Mouse (Mus musculus) left cerebral cortex, adult 9 months (tissue): ENCODE data around the gene Pex26.
A peak's percentile ranks its signal among the peaks of the same experiment; 100 is the strongest.

Source experiments
- DNase-seq, 2 experiments: peaks; one replicate each; pipeline ENCODE4 v3.0.0; 2022; ENCODE audit warnings: low spot score in 2 of 2

Gene Pex26

DNA sequence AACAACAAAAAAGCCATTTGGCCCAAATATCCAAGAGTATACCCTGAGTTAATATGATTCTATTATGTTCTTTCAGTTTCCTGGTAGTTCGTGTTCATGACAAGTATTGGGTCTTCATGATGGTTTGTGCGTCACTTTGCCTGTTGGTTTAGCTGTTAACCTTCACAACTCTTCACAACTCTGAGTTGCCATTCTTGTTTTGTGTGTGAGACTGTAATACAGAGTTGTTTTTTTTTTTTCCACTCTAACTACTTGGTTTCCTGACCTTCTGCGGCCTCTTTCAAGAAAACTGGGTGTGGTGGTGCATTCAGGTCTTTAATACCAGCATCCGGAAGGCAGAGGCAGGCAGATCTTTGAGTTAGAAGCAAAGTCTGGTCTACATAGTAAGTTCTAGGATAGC, 54.7 kb downstream of the Pex26 start:
- DNase-seq, result no peak

DNA sequence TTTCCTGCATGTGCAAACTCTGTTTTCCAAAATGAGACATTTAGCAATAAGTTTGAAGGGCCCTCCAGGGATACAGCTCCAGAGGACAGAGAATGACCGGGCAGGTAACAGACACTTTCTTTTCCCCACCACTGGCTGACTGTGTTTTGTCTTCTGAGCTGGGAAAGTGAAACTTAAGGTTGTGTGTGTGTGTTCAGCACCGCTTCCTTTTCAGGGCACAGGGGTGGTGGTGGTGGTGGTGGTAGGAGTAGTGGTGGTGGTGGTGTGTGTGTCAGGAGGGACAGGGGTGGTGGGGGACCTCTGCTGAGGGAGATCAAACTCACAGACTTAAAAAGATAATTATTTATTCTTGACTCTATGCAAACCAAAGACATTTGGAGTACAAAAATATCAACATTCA, 58.3 kb downstream of the Pex26 start:
- no peak for DNase-seq

DNA sequence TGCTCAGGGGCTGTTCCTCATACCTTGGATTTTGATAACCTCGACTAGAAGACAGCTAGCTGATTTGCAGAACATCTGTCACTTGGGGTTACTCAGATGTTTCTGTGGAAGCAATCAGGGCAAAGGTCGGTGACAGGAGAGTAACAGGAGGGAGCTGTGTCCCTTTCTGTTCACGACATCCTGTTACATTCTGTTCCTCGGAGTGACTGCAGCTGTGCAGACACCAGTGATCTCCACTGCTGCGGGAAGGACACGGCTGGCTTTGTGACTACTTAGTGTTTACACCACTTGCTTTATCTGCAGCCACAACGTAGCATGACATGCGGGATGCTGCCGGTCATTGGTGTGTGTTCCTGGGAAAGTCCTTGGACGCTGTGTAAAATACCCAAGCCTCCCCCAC, 59.7 kb downstream of the Pex26 start:
- no peak for DNase-seq

DNA sequence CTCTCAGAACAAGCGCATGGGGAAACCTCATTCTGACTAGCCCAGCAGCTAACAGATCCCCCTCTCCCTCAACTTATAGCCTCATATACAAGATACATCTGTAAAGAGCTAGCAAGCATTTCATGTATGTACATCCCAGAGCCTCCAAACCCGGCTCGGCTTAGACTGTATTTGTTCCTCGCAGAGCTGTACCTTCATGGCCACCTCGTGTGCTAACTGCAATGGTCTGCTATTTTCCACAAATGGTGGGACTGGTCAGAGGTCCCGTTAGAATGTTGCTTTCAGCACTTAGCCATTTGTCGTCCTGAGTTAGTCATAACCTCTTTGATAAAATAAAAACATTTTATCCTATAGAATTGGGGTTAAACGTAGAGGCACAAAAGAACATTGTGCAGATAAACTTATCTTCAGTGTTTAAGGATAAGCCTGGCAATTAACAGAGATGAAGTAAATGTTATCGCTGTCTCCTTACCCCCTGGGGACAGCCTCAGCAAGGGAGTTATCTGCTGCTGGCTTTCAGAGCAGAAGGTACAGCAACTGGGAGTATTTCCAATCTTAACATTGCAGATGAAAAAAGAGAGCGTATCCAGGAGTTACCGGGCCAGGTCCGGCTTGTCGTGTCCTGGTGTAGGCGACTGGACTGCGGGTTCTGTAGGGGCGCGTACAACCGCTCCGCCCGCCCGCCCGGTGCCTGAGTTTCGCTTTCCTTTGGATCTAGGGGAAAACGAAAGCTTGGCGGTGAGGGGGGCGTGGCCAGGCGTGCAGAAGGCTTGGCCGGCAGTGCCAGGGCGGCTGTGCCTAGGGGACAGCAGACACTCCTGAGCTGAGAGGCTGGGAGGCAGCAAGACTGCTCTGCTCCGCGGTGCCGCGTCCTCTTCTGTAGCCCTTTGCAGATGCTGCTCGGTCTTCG, 61.9 kb downstream of the Pex26 start, which contains the start of gene Usp18:
Gene Usp18 (plus strand): TSS at position 780 of the 910 bp plus-strand sequence.
- peak; percentile 15 to 70 for DNase-seq

DNA sequence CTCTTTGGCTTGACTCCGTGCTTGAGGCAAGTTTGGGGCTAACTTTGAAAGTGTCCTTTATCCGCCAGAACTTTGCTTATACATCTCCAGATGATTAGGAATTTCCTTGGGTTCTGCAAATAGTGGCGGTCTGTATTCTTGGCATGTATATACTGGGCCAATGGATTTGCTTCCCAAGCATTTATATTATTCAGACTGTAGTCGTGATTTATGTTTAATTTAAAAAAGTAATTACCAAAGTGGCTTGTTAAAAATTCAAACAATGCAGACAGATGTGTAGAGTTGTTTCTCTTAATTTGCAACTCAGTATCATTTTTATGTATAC, 62.5 kb downstream of the Pex26 start:
- DNase-seq, result no peak
